Mouse (Mus musculus): Measurements from ENCODE around the gene Pjvk.

Gene Pjvk

DNA sequence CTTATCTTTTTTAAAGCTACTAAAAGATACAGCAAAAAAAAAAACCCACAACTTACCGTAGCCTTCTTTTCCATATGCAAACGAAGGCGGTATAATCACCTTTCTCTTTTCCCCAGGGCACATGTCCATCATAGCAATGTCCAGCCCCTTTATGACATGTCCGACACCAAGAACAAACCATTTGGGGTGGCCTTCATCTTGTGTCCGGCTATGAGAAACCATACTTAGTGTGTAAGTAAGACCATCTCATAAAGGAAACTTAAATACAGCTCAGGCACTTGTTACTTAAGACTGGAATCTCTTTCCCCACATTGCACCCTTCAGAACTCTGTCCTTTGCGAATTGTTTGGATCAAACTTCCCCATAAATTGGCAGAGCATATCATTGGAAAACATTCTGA is 23.4 kb downstream of the Pjvk start:
- peak; percentile 58 for DNase-seq

DNA sequence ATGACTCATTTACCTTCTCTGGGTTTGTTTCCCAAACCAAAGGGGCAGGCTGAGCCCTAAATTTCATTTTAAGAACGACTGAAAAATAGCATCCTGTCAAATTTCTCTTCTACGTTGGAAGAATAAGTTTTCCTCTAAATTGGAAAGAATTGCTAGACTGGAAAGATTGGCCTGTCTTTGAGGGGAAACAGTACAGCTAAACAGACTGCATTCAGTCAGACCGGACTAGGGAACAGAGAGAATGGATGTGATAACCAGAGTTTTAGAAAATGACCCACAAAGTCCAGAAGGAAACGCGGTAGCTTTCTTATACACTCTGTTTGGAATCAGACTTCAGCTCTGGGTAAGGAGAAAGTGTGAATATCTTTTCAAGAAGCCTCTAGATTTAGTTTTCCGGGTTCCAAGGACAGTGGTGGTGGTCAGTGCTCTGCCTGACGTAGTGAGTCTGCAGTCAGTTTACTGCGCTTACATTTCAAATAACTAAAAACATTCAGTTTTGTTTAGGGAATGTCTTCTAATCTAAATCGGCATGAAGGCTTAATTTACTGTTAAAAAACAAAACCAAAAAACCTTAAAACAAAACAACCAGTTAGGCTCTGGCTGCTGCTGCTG is 24.0 kb downstream of the Pjvk start:
- peak; percentile 86 for DNase-seq

DNA sequence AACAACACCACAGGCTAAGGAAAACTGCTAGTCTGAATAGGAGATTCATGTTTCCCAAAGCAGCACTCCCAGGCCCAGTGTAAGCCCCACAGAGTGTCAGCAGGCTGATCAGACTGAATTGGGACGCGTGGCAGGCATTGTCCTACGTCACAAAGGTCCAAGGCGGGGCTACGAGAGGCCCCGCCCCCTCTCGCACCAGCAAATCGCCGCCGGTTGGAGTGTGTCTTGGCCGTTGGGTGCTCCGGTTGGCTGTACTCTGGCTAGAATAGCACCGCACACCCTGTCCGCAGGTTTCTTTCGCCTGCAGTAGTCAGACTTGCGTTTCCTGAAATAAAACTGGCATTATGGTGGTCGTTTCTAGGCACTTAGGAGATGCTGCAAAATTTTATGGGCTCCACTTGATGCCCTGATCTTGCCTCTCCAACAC is 24.7 kb downstream of the Pjvk start, which contains the start of gene Fkbp7:
Gene Fkbp7 (minus strand): TSS at position 151 of the 427 bp plus-strand sequence.
- DNase-seq = peak; percentile 99

DNA sequence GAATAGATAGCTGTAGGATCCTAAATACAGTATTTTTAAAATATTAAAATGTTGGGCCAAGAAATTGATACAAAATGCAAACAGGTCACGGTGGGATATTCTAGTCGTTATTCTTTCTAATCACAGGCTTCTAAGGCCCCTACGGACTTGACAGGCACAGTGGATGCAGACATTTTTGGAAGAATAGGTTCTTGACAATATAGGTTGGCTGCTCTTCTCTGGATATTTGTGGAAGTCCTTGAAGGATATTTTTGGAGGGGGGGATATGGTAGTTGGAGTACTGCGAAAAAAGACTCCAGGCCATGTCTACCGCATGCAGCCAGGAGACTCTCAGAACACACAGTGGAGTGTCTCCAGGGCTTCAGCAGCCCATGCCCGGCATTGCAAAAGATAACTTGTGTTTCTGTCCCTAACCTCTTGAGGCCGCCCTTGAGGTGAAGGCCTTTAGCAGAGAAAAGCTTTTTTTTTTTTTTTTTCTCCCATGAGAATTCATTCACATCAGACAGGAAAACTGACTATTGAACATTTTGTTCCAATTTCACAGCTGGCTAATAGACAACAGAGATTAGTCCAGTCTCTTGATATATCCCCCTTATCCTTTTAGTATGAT is 25.3 kb downstream of the Pjvk start:
- DNase-seq = peak; percentile 97

DNA sequence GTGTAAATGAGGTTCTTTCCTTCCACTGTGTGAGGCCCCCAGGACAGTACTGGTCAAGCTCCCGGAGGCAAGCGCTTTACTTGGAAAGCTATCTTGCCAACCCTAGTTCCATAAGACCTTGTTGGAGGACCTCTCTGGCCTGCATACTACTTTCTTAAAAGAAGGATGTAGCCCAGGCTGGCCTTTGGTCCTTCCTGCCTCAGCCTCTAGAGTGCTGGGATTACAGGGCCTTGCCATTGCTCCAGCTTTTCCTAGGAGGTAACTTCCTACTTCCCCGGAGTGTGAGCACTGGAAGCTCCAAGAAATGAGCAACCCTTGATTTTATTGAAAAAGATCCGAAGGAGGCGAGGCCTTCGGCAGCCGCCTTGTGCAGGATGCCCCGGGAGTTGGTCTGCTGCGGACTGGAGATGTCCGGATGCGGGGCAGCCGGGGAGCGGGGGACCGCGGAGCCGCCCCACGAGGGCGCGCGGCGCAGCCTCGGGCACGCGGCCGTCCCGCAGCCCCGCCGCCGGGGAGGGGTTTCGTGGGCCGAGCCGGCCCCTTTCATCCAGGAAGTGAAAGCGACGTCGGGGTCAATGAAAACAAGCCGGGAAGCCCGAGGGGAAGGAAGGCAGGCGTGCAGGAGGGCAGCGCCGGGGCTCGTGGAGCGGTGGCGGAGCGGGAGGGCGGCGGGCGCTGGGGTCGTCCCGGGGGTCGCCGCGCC is 26.6 kb downstream of the Pjvk start, which contains the start of gene Plekha3:
Gene Plekha3 (plus strand): TSS at position 557 of the 703 bp plus-strand sequence.
- DNase-seq = peak; percentile 99

DNA sequence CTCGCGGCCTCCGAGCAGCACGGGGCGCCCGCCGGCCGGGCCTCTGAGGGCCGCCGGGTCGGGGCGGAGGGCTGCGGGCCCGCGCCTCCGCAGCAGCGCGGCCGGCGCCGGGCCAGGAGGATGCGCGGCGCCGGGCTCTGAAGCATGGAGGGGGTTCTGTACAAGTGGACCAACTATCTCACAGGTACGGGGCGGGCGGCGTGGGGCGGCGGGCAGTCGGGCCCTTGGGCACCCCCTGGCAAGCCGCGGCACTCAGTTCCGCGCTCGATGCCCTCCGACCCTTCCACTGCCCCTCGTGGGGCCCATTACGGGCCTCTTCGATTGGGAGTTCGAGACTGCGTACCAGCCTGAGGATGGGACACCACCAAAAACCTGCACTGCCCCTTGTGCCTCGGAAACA is 27.2 kb downstream of the Pjvk start:
- no peak for DNase-seq

DNA sequence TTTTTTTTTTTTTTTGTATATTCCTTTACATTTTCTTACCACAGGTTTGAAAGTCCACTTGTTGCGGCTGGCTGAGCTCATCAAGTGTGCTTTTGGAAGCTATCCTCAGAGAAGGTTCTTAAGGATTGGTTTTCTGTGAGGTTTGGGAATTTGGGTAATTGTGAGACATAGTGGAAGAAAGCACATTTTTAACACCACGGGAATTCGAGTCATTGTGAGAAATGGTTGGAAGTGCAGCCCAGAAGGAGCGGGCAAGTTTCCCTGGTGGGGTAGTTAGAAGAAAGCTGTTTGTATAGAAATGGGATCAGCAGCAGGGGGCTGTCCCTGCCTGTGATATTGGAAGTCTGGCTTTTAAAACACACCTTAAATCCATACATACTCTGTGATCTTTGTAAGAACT is 27.7 kb downstream of the Pjvk start:
- peak; percentile 30 for DNase-seq

DNA sequence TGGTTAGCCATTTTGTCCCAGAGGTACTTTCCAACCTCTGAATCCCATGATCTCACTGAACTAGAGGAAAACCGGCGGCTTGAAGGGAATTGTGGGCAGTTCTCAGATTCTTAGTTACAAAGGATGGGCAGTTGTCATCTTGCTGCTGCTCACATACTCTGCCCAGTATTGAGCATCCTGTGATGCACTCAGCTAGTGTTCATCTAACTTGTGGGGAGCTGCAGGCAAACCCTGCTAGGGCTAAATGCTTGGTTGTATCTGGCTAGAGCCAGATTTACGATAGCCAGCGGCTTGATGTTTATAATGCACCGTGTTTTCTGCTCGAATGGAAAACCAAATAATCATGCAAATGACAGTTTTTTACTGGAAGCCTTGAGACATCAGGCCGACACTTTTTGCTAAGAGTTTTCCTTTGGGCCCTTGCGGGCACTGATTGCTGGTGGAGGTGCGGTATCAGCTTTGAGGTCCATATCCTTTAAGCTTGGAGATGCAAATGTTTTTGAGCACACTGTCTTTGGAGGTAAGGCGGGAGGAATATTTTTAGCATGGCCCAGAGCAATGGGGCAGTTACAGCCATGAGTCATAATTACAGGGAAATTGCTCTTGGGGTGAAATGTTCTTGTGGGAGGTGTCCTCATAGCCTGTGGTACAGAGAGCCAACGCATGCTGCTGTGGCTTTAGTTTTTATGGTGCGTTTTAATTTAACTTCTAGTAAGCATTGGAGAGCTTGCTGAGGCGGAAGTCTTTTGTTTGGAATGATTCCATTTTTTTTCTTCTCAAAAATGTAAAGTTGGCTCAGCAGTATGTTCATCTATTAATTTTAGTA is 28.3 kb downstream of the Pjvk start:
- no peak for DNase-seq

DNA sequence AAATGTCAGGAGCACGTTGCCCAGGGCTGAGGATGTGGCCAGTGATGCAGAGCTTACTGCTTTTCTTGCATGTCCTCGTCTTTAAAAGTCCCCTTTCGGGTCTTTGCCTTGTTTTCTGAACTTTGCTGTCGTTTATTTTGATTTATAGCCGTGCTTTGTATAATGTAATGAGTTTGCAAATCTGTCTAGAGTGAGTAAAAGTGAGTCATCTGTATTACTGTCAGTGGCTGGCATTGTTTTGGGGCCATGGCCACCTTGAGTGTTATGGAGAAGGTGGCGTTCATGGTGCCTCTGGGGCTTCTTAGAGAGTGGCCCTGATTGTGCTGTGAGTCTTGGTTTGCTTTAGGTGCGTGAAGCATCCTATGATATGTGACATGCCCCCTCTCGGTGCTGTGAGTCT is 34.0 kb downstream of the Pjvk start:
- DNase-seq = peak; percentile 63

DNA sequence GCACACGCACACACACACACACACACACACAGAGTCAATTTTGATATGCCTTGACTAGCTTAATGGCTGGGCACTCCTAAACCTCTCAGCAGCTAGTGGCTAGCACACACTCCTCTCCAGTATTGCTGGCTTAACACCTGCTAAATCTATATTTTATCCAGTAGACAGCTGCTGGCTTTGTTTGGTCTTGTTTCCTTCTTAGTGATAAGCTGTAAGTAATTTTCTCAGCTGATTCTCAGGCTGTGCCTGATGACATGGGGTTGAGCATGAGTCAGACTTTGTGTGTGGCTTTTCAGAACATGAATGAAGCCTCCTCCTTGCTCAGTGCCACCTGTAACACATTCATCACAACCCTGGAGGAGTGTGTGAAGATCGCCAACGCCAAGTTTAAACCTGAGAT is 38.7 kb downstream of the Pjvk start:
- peak; percentile 34 for DNase-seq

DNA sequence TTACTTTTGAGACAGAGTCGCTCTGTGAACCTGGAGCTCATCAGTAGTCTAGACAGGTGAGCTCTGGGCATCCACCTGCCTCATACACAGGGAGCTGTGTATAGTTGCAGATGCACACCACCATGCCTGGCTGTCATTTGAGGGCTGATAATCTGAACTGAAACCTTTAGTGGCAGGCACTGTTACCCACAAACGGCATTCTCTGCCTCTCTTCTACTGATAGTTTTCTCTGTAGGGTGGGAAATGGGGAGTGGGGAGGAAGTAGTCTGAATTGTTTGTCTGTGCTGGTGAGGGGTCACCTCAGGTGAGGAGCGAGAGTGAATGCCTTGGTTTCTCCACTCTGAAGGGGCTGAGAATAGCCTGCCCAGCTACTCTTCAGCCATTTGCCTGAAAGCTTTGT is 39.3 kb downstream of the Pjvk start:
- DNase-seq = peak; percentile 16

DNA sequence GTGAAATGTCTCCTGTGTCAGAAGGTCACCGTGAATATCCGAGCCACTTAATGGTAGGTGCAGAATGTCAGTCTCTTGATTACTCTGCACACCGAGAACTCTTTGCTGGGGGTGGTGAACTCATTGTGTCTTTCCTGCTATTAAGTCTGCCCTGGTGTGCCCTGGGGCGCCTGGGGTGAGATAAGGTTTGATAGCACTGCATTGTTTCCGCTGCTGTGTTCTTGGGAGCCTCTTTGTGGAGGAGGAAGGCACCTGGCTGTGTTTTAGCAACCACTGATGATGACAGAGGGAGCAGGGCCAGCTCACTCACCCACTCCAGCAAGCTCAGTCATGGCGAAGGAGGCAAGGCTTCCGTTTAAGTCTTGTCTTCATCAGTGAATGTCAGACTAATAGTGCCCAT is 39.9 kb downstream of the Pjvk start:
- peak; percentile 91 for DNase-seq

DNA sequence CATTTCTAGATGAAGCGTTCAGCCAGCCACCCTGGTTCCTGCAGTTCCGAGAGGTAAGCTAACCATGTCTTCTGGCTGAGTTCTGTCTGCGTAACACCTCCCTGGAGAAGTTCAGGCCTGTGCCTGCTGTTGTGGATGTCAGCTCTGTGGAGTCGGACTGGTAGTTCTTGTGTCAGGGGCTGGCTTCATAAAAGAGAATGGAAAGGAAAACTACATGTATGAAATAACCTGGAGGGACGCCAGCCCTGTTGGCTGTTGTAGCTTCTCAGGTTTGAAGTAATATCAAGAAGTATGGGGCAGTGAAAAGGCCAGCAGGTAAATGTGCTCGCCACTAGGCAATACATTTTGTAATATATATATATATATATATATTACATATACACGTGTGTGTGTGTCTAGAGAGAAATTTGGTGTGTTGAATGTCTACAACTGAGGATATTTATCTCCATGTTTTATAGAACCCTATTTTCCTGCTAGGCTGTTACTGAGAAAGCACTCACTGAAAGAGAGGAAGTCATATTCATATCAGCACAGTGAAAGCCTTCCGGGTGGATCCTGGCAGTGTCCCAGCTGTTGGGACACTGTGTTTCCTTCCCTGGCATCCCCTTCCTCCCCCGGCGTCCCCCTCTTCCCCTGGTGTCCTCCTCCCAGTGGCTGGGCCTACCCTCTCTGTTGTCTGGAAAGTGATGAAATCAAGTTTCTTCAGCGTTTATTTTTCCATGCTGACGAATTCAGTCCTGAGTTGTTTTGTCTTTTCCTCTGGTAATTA is 42.3 kb downstream of the Pjvk start:
- DNase-seq = peak; percentile 99

DNA sequence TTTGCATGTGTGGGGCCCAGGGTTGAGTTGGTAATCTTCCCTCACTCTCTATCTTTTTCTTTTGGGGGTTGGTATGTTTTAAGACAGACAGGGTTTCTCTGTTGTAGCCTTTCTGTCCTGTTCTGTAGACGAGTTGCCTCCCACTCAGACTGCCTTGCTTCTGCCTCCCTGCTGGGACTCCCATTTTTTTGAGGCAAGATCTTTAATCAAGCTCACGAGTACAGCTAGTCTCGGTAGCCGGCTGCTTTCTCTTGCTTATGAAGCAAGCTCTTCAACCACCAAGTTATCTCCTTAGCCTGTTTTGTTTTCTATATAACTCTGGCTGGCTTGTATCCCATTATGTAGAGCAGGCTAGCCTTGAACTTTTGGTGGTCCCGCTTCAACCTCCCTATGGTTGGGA is 45.5 kb downstream of the Pjvk start:
- DNase-seq = peak; percentile 54

DNA sequence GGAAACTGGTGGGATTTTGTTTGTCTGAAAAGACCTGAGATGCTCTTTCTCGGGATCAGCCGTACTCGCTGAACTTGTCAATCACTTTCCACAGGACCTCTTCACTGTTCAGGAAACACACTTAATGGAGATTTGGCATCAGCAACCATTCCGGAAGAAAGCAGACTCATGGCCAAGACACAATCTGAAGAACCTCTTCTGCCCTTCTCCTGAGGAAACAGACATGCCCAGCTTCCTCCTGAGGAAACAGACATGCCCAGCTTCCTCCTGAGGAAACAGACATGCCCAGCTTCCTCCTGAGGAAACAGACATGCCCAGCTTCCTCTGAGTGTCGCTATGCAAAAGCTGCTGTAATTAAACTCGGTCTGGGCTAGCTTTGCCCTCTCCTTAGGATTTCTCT is 47.0 kb downstream of the Pjvk start:
- DNase-seq = peak; percentile 97

DNA sequence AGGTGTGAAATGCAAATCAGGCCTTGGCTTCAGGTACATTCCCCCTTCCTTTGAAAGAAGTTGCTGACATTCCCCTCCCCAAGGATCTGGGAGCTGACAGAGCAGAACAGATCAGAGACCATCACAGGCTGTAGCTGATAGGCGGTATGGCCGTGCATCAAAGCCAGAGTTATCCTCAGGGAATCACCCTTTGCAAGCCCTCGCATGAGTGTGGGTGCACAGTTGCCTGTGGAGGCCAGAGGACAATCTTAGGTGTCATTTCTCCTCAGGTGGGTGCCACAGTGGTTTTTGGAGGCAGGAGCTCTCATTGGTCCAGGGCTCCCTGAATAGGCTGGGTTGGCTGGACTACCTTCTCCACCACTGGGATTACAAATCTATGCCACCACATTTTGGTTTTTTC is 53.9 kb downstream of the Pjvk start:
- no peak for DNase-seq

DNA sequence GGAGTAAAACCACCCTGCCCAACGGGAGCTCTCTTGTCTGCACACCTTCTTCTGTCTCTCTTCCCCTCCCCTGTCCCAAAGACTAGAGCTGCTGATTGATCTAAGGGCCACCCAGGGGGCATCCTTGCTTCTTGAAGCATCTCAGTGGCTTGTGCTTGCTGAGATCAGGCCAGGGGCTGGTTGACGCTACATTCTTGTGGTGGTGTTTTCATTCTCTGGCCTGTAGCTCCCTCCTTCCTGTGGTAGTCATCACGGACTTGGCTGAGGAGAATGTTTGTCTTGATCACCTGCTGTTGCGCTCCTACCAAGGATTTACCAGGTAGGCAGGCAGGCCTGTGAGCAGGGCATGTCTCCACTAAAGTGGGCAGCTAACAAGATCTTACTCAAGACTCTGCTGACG is 54.5 kb downstream of the Pjvk start:
- no peak for DNase-seq

DNA sequence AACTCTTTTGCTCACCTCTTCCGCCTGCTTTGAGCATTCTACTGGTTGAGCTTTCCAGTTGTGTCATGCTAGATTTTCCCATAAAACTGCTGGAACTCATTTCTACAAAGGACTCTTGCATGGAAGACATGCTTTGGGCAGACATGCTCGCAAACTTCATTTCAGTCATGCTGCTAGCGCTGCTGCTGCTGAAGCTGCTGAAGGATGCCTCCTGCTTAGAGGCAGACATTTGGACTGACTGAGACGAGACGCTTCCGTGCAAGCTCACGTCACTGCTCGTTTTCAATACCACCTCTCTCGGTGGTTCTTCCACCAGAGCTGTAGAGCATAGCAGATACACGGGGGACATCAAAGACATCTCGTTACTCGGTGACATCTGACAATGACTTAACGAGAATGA is 57.4 kb downstream of the Pjvk start:
- DNase-seq = peak; percentile 65
